Mouse (Mus musculus) embryonic facial prominence, embryonic 10.5 days (tissue): Measurements from ENCODE around the gene Lrrc74b. TPM values are rescaled to one million over a fixed set of nuclear protein-coding genes. Genes with fewer than 3 reads are reported as not detected.

Experiments
- DNase-seq: peaks from one replicate; pipeline ENCODE4 v3.0.0-alpha.2; 2017; ENCODE audit warnings: low spot score
- H3K27ac ChIP-seq: fragments of 300-500 bp; sonication (generic); replicated peaks from 2 replicates; pipeline ENCODE4 v1.5.1; 2016; ENCODE audit warnings: mild to moderate bottlenecking
- H3K27me3 ChIP-seq: fragments of 300-500 bp; sonication (generic); replicated peaks from 2 replicates; pipeline ENCODE4 v1.6.1; 2016; ENCODE audit warnings: low read depth, mild to moderate bottlenecking; ENCODE audit not compliant: poor library complexity, severe bottlenecking
- H3K36me3 ChIP-seq: fragments of 300-500 bp; sonication (generic); replicated peaks from 2 replicates; pipeline ENCODE4 v1.6.1; 2016; ENCODE audit warnings: mild to moderate bottlenecking, moderate library complexity
- H3K4me1 ChIP-seq: fragments of 300-500 bp; sonication (generic); 2 replicates; pipeline ENCODE4 v1.6.1; 2016
- H3K4me3 ChIP-seq: fragments of 300-500 bp; sonication (generic); 2 replicates; pipeline ENCODE4 v1.5.1; 2016; ENCODE audit warnings: mild to moderate bottlenecking, moderate library complexity
- H3K9me3 ChIP-seq: fragments of 300-500 bp; sonication (generic); 2 replicates; pipeline ENCODE4 v1.6.1; 2016; ENCODE audit warnings: mild to moderate bottlenecking
- WGBS: fragments of 180-500 bp; shearing (Covaris S2); methylation state at CpG from one replicate; pipeline ENCODE4 v1.1.7; 2016; 5-methylcytosine and 5-hydroxymethylcytosine counted together
- polyA plus RNA-seq: library from polyadenylated mRNA; unstranded; fragments of >200 nt; fragmentation: Nextera tagmentation; extraction: Ambion mirVana; gene quantifications from 2 replicates; pipeline ENCODE4 v1.2.1, GENCODE M21; 2016

The Lrrc74b gene
- polyA plus RNA-seq, 1 experiment from 2014 or later, result 0.10 TPM

DNA sequence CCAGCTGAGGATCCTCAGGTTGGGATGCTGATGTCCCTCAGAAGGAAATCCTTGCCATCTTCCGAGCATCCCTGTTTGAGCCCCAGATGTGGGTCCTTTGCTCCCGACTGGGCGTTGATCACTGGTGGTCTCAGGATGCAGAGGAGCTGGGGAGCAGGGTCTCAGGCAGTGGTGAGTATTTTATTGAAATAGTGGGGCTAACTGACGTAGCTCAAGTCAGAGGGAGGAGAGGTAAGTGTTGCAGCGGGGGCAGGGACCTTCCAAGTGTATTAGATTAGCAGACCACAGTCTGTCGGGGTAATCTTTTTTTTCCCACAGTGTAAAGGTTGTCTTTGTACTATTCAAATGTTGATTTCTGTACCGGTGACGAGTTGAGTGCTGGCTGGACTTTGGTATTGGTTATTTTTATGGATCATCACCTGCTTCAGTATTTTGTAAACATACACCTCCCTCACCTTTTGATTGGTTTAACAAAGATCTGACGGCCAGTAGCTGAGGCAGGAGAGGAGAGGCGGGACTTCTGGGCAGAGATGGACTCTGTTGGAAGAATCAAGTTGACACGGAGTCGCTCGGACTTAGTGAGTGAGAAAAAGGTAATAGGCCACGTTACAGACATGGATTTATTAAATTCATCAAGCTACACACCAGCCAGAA lies 28.2 kb downstream of the Lrrc74b start:
- no peak overlapping the region for H3K4me3 ChIP-seq
- peaks cover 16% of the 10 kb centered on the region for H3K36me3 ChIP-seq
- H3K27ac ChIP-seq, result no peak overlapping the region
- 0 out of 2 replicates have a peak, but pooled peaks cover 2% of the 10 kb centered on the region for H3K9me3 ChIP-seq
- DNase-seq, result no peak
- H3K4me1 ChIP-seq, result peaks cover 27% of the 10 kb centered on the region
- 74% methylated on average over 14 of the region's 14 CpGs for WGBS
- H3K27me3 ChIP-seq, result no peaks in the 10 kb centered on the region

- Histone ChIP-seq H3K27ac (no peak overlapping the region), H3K36me3 (peaks cover 21% of the 10 kb centered on the region), H3K4me3 (peak overlapping the region; percentile 72), H3K27me3 (no peaks in the 10 kb centered on the region), H3K9me3 (0 out of 2 replicates have a peak, but pooled peaks cover 2% of the 10 kb centered on the region), H3K4me1 (peaks cover 27% of the 10 kb centered on the region)
- 54% methylated on average over 4 of the region's 4 CpGs for WGBS
- no peak for DNase-seq
Observed at GRCm38 (mm10) chr16:17532271-17532670, 28.8 kb downstream of the Lrrc74b start.

DNA sequence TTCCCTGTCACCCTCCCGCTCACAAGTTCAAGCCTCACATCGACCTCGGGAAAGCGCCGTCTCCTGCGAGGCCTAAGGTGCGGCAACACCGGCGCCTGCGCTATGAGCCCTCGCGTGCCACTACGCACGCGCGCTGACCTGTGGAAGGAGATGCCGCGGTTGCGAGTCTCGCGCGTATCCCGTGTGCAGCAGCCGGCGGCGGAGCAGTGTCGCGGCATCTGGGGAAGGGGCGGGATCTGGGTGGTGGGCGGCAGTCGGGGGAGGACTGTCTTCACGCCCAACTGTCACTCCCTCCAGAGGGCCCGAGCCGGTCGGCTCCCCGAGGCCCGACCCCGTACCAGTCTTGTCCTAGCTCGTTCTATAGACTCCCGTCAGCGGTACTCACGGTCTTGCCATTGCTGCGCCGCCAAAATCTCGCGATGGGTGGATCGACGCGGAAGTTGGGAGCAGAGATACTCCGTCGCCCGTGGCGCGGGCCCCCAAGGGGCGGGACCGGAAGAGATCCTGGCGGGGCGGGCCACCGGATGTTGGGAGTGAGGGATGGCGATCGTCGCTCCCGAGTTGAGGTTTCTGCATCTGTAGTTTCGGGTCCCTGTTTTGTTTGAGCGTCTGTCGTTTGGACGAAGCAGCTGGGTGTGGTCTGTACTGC lies 30.3 kb downstream of the Lrrc74b start, which contains the start of gene Thap7:
Gene Thap7 (minus strand): TSS at position 497 of the 649 bp plus-strand sequence.
- under 1% methylated on average over 67 of the region's 67 CpGs for WGBS
- Histone ChIP-seq H3K4me3 (peak within 1 kb of the TSS; percentile 72), H3K27me3 (no peaks in the 10 kb centered on the region), H3K27ac (peak within 1 kb of the TSS; percentile 91), H3K9me3 (no peaks in the 10 kb centered on the region), H3K4me1 (peaks cover 27% of the 10 kb centered on the region), H3K36me3 (peaks cover 36% of the 10 kb centered on the region)
- DNase-seq, result peak; percentile 98

DNA sequence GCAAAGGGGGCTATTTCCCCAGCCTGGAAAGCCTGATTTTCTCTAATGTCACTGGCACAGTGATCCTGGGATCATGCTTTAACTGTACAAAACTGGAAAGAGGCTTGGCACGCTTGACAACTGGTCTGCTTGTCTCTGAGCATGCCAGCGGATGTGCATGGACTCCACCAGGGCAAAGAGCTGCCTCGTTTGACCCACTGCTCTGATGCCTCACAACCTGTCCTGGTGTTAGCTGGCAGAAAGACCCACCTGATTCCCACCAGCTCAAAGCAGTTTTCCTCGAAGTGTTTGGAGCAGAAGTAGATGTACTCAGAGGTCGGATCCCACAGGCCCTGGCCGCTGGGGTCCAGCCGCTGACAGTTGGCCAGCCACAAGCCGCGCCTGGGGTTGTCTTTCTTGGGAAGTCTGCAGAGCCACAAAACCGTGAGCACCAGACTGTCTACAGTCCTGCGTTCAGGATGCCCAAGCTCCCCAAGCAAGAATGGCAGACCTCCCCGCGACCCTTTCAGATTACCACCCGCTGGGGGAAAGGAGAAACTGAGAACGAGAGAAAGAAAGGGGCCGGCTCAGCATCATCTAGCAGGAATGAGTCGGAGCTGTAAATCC lies 31.0 kb downstream of the Lrrc74b start:
- Histone ChIP-seq H3K36me3 (peaks cover 43% of the 10 kb centered on the region), H3K4me3 (peak overlapping the region; percentile 72), H3K27ac (peak overlapping the region; percentile 91), H3K9me3 (no peaks in the 10 kb centered on the region), H3K4me1 (peaks cover 27% of the 10 kb centered on the region), H3K27me3 (no peaks in the 10 kb centered on the region)
- DNase-seq, result no peak
- WGBS, result 16% methylated on average over 17 of the region's 17 CpGs

GRCm38 (mm10) chr16:17528276-17528675 lies 32.8 kb downstream of the Lrrc74b start:
- Histone ChIP-seq H3K27ac (no peak overlapping the region), H3K9me3 (no peaks in the 10 kb centered on the region), H3K4me3 (no peak overlapping the region), H3K27me3 (no peaks in the 10 kb centered on the region), H3K36me3 (peaks cover 59% of the 10 kb centered on the region), H3K4me1 (peaks cover 27% of the 10 kb centered on the region)
- no peak for DNase-seq
- WGBS, result 88% methylated on average over 13 of the region's 13 CpGs

DNA sequence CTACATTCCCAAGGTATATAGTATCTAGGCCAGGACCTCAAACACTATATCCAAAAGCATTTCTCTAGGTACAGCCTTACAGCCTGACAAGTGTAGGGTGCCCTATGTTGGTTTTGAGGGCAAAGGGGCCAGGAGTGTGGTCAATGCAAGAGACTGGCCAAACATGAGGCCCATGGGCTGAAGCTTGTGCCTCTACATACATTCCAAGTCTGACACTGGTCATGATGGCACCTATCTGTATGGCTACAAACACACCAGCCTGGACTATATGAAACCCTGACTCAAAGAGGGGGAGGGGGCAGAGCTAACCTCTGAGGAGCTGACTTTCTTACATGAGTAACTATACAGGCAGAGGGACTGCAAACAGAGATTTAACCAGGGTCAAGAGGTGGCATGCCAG lies 33.4 kb downstream of the Lrrc74b start:
- H3K36me3 ChIP-seq, result peaks cover 65% of the 10 kb centered on the region
- H3K4me1 ChIP-seq, result peaks cover 27% of the 10 kb centered on the region
- H3K9me3 ChIP-seq, result no peaks in the 10 kb centered on the region
- DNase-seq, result no peak
- H3K27me3 ChIP-seq, result no peaks in the 10 kb centered on the region
- H3K4me3 ChIP-seq, result no peak overlapping the region
- H3K27ac ChIP-seq, result no peak overlapping the region

DNA sequence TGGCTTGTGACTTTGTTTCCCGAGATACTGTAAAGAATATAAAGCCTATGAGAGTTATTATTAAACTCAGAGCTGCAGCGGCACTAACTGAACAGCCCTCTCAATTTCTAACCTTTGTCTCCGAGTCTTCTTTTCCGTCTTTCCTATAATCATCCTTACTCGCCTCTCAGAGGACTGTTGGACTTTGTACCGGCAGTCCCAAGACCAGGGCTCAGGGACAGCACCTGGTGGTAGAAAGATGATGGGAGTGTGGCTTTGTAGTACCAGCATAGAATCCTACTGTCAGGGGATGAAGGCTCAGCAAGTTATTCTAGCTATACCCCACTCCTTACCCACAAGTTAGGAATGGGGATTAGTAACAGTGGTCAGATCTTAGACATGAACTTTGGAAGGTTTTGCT lies 34.8 kb downstream of the Lrrc74b start:
- no peaks in the 10 kb centered on the region for H3K27me3 ChIP-seq
- H3K4me1 ChIP-seq, result peaks cover 15% of the 10 kb centered on the region
- H3K36me3 ChIP-seq, result peaks cover 79% of the 10 kb centered on the region
- DNase-seq, result no peak
- 86% methylated on average over 6 of the region's 6 CpGs for WGBS
- no peaks in the 10 kb centered on the region for H3K9me3 ChIP-seq
- no peak overlapping the region for H3K4me3 ChIP-seq
- H3K27ac ChIP-seq, result no peak overlapping the region

GRCm38 (mm10) chr16:17525524-17525923 lies 35.5 kb downstream of the Lrrc74b start:
- H3K4me3 ChIP-seq, result no peak overlapping the region
- H3K36me3 ChIP-seq, result peaks cover 86% of the 10 kb centered on the region
- no peaks in the 10 kb centered on the region for H3K27me3 ChIP-seq
- H3K4me1 ChIP-seq, result peaks cover 15% of the 10 kb centered on the region
- WGBS, result 83% methylated on average over 3 of the region's 3 CpGs
- no peak overlapping the region for H3K27ac ChIP-seq
- no peaks in the 10 kb centered on the region for H3K9me3 ChIP-seq
- DNase-seq, result no peak

DNA sequence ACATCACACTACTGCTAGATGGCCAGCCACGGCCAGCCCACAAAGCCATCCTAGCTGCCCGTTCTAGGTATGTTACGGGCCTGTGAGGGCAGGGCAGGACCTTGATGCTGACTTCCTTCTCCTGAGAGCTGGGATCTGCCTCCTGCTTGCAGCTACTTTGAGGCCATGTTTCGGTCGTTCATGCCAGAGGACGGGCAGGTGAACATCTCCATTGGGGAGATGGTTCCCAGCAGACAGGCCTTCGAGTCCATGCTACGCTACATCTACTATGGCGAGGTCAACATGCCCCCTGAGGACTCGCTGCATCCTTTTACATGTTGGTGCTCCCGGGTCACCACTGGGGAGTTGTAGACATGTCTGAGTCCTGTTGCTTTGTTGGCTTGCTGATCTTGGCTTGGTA lies 36.9 kb downstream of the Lrrc74b start:
- H3K27ac ChIP-seq, result no peak overlapping the region
- H3K4me1 ChIP-seq, result peaks cover 3% of the 10 kb centered on the region; the same call in 1 of the 2 replicates
- peaks cover 98% of the 10 kb centered on the region for H3K36me3 ChIP-seq
- no peaks in the 10 kb centered on the region for H3K27me3 ChIP-seq
- H3K4me3 ChIP-seq, result no peak overlapping the region
- no peak for DNase-seq
- WGBS, result 92% methylated on average over 11 of the region's 11 CpGs
- H3K9me3 ChIP-seq, result no peaks in the 10 kb centered on the region

- Histone ChIP-seq H3K4me3 (no peak overlapping the region), H3K36me3 (peaks cover 98% of the 10 kb centered on the region), H3K9me3 (no peaks in the 10 kb centered on the region), H3K27ac (no peak overlapping the region), H3K4me1 (no peaks in the 10 kb centered on the region), H3K27me3 (no peaks in the 10 kb centered on the region)
- 89% methylated on average over 2 of the region's 2 CpGs for WGBS
- no peak for DNase-seq
Observed at GRCm38 (mm10) chr16:17518910-17519309, 42.1 kb downstream of the Lrrc74b start.

DNA sequence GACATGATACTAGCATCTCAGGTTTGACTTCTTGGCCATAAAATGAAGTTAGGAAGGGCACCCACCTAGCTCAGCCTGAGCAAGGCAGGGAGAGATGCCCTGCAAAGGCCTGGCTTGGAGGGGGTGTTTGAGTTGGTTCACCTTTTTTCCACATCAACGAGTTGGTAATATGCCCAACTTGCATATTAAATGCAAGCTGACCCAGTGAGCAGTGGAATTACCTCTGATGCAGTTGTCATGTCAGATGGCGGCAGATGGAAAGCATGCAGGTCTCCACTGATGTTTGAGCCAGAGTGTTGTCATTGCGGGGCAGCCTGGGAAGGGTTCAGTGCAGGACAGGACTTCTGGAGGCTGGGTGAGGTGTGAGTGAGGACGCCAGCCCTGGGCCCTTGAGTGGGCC lies 49.6 kb downstream of the Lrrc74b start:
- WGBS, result 93% methylated on average over 4 of the region's 4 CpGs
- DNase-seq, result no peak
- Histone ChIP-seq H3K4me1 (peaks cover 16% of the 10 kb centered on the region), H3K27me3 (no peaks in the 10 kb centered on the region), H3K36me3 (peaks cover 58% of the 10 kb centered on the region), H3K4me3 (no peak overlapping the region), H3K27ac (no peak overlapping the region), H3K9me3 (no peaks in the 10 kb centered on the region)

GRCm38 (mm10) chr16:17510686-17511085 lies 50.4 kb downstream of the Lrrc74b start:
- H3K27ac ChIP-seq, result no peak overlapping the region
- H3K27me3 ChIP-seq, result no peaks in the 10 kb centered on the region
- H3K36me3 ChIP-seq, result peaks cover 51% of the 10 kb centered on the region
- peaks cover 16% of the 10 kb centered on the region for H3K4me1 ChIP-seq
- WGBS, result 89% methylated on average over 2 of the region's 2 CpGs
- peak overlapping the region; percentile 77; the same call in 1 of the 2 replicates for H3K4me3 ChIP-seq
- H3K9me3 ChIP-seq, result no peaks in the 10 kb centered on the region
- no peak for DNase-seq

DNA sequence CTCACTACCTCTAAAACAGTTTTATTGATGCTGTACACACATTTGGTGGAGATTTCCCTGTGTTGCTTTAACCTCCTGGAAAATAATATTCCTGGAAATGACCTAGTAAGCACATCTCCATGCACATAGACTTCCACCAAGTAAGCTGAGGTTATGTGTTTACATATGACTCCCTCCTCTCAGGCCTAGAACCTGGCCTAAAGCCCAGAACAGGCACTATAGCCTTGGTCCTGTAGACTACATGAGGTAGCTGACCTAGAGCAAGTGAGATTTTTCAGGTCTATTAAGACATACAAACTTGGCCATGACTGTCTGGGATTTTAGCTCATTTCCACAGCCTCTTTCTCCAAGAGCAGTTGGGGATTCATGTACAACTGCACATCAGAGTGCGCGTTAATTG lies 50.9 kb downstream of the Lrrc74b start:
- Histone ChIP-seq H3K27me3 (no peaks in the 10 kb centered on the region), H3K4me1 (peaks cover 16% of the 10 kb centered on the region), H3K27ac (no peak overlapping the region), H3K36me3 (peaks cover 45% of the 10 kb centered on the region), H3K4me3 (peak overlapping the region; percentile 77), H3K9me3 (no peaks in the 10 kb centered on the region)
- DNase-seq, result no peak
- WGBS, result 95% methylated on average over 2 of the region's 2 CpGs
